Mouse (Mus musculus) neural tube, embryonic 10.5 days (tissue): ENCODE measurements around the gene Pafah1b2.
A peak's percentile ranks its signal among the peaks of the same experiment; 100 is the strongest.

Source experiments
- DNase-seq: peaks from one replicate; pipeline ENCODE4 v3.0.0-alpha.2; 2017; ENCODE audit warnings: low spot score; ENCODE audit errors: extremely low spot score

Gene Pafah1b2

DNA sequence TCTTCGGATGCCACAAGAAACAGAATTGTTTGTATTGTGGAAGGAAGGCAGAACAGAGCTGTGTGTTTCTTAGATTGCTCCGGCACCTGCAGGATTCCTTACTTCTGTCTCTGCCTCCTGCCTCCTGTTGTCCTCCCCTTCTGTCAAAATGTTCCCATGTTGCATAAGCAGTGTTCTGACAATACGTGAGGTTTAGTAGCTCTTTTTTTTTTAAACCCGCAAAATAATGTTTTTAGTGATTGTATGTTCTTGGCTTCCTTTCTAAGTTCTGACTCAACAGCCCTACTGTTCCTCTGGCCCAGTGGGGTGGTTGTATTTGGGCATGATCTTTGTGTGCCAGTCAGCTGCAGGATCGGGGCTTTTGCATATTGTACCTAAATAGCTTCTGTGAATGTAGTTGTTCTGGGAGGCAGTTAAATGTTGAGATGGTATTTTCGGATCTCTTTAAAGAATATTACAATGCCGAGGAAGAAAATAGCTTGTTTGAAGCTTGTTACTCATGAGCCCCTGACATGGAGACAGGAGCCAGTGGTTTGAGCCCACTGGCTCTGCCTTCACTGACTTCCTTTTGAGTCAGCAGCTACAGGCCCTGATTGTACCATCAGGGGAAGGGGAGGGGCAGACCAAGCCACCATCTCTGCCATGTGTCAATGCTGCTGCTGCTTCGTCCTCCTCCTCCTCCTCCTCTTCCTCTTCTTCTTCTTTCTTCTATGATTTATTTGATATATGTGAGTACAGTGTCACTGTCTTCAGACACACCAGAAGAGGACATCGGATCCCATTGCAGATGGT lies 13.8 kb upstream of the Pafah1b2 start:
- no peak for DNase-seq

DNA sequence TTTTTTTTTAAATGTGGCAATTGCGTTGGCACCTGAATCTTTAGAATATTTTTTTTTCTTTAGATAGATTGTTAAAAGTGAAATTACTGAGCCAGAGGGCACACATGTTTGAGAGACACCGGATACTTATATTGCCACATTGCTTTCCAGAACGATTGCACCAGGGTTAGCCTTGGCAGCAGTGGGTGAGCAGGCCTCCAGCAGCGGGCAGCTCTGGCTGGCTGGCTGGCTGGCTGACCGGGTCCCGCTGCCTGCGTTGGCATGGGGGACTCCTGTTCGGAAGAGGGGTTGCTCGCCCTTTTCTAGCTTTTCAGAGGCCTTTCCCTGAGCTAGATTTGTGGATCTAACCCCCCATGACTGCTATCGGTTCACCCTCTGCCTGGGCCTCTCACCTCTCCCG lies 11.1 kb upstream of the Pafah1b2 start:
- no peak for DNase-seq

DNA sequence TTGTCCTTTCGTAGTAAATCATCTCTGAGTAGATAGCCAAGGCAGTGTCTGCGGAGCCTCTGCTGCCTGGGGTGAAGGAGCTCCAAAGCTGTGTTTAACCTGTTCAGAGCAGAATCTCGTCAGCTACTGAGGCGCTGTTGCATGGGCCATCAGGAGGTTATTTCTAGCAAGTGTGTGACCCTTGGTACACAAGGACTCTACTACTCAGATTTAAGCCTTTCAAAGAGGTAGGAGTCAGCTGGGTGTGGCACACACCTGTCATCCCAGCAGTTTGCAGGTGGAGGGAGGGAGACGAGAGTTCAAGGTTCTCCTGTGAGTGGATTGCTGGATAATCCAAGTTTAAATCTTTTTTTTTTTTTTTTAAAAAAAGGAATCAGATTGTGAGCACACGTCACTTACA lies 7.5 kb upstream of the Pafah1b2 start:
- no peak for DNase-seq

DNA sequence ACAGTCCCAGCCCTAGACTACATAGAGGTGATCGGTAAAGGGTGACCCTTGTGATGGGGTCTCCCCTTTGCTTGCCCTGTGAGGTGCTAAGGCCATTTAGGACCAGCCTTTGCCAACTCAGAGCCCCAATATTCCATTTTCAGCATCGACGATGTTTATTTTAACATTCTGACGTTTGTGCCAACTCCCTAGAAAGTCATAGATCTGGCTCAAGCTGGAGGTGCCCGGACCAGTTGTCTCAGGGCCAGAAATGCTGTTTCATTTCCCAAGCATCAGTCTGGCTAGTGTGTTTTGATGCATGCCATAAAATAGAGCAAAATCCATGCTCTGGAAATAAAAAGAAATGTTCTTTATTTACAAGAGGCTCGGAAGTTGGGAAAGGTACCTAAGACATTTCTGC lies 5.8 kb upstream of the Pafah1b2 start:
- no peak for DNase-seq

DNA sequence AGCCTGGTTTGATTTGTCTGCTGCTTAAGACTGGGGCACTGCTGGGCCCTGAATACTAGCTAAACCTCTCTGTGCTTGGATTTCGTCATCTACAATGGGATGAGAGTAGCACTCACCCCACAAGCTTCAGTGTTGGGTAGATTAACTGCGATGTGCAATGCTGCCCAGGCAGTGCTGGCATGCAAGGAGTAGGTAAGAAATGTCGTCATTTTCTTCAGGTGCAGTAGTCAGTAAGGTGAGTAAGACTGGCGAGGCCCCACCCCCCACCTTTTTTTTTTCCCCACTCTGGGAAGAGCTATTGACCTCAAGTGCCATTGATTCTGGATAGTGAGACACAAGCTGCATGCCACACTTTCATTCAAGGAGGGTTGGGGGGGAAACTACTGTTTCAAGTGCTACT lies 3.9 kb upstream of the Pafah1b2 start:
- no peak for DNase-seq

DNA sequence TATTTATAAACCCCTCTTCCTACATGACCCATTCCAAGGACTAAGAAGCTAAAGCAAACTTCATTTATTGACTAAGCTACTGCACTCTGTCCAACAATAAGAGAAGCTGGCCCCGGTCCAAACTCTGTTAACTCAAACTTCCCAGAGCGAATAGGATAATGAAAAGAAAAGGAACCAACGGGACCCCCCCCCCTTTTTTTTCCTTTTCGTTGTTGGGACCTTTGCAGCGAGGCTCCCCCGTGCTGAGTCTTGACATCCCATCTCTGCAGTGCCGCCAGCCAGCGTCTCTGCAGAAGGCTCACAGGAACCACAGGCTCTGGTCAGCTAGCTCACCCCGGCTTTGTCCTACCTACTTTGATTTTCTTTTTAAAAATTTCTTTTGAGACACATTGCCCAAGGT lies 3.3 kb upstream of the Pafah1b2 start:
- DNase-seq, result no peak

DNA sequence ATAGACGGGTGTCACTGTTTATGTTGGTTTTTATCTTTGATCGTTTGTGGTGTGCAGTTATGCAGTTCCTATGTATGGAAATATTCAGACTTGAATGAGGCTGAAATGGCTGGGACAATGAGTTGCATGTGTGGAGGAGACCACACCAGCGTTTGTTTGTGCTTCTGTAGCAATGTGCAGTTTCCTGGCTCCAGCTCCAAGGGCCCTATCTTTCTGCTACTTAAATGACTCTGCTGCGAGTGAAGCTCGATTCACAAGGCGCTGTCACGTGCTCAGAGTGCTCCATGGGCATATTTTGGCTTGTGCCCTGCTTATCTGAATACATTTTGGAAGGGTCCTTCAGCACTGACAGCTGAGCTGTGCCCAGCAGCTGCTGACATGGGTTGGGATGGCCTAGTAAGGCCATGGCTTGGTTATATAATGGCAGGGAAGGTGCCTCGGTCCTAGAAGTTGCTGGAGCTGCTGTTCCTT lies 2.6 kb upstream of the Pafah1b2 start:
- no peak for DNase-seq

DNA sequence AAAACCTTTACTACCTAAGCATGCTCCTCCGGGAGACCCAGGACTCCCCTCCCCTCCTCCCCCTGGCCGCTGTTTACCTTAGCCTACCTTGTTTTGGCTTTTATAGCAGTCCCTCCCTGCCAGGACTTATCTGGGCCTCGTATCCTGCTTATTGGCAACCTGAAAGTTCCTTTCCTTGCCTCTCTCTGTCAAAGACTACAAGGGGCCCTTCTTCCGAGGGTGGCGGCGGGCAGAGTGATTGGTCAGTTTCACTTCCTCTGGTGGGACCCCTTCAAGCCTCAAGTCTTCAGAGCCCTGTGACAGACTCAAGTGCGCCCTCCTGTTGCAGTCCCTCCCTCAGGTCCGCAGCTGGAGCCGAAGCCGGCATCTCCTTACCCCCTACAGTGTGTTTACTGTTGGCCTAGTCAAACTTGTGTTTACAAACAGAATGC lies 1.8 kb upstream of the Pafah1b2 start:
- peak; percentile 44 for DNase-seq

DNA sequence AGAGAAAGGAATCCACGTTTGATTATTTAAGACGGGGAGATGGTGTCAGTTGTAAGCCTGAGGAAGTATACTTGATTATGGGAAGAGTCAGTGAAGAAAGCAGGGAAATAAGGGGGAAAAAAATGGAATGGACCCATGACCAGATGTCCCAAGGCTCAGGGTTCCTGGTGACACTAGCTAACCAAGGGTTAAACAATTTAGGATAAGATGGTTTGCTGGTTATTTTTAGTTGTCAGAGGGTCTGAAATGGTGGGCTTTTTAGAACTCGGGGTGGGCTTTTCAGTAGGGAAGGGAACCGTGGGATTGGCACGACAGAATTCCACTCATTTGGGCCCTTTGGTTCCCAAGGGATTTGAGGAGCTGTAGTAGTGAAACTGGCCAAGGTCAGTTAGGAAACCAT lies 1.1 kb upstream of the Pafah1b2 start:
- DNase-seq, result no peak

DNA sequence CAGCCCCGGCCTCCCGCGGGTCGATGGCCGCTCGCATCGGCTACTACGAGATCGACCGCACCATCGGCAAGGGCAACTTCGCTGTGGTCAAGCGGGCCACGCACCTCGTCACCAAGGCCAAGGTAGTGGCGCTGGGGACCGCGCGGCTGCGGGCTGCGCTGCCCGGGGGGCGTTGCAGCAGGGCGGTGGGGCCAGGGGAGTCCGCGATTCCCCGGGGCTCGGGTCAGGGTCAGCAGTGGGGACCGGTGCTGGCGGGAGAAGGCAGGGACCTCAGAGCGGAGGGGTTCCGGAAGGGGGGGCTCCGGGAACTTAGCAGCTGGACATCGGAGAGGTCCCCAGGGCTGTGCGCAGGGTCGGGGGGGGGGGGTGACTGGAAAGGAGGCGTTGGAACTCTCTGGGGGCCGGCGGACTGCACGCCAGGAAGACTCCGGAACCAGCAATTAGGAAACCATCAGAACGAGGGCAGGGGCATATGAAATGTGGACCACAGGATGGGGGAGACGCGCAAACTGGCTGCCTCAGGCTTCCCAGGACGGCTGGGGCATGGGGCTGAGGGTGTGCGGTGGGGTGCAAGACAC lies 608 bp upstream of the Pafah1b2 start:
- DNase-seq, result peak; percentile 84

DNA sequence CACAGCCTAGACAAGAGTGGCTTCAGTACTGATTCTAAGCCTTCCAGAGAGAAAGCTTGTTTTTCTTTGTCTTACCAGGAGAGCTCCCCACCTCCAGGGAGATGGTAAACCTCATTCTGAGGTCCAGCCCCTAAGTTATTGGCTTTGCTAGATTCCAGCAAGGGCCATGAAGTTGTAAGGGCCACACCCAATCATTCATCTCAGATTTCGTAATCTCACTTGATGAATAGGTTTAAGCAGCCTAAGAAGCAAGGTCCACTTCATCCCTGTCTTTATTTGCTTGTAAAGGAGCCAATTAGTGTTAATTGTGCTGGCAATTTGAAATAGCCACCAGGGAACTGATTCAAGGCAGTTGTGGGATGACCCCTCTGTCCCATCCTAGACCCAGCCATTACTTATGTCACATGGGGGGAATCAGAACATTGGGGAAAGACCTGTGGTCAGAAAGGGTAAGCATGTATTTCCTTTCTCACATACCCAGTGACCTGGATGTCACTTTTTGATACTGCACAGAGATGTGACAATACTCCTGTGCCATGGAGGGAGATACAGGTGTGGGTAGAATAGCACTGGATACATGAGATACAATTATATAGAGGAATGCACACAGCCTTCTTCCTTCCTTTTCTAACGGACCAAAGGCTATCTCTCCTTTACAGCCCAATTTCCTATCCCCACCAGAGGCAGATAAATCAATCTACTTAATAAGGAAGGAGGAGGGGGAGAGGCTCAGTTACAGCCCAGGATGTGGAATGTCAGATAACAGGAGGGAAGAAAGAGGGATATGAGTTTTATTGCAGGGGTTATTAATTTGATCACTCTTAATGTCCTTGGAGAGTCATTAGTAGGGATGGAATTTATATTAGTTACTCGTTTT lies 1.2 kb downstream of the Pafah1b2 start:
- DNase-seq, result no peak

DNA sequence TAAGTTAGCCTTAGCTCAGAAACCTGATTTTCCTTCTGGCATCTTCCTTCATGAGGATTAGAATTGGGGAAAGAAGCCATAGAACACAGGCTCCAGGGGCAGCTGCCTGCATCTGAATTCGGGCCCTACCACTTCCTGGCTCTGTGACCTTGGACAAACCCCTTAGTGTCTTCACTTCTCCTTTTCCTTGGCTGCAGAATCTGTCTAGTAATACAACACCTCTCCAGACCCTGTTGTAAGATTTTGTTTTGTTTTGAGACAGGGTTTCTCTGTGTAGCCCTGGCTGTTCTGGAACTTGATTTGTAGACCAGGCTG lies 2.9 kb downstream of the Pafah1b2 start:
- DNase-seq, result no peak

DNA sequence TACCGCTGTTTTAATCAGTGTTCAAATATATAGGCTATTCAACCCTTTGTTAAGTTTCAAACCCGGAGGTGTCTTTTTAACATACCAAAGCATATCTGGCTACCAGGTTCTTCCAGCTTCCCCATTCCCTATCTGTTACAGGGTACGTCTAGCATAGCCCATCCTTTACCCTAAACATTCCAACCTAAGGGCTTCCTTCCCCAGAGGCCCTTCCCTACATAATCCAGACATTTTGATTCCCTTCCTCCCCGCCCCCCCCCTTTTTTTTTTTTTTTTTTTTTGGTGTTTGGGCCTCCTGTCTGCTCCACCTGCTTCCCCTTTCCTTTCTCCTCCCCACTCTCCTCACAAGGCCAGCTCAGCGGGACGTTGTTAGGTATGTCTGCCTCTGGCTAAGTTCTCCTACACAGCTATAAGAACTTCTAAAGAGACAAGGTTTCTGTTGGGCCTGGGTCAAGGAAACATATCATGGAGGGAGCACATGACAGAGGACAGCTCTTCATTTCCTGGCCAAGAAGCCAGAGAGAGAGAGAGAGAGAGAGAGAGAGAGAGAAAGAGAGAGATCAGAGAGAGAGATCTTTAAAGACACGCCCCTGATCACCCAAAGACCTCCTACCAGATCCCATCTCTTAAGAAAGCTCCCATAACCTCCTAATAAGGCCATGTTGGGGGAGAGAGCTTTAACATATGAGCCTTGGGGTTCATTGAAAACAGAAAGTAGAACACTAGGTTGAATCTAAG lies 3.4 kb downstream of the Pafah1b2 start:
- DNase-seq, result no peak

DNA sequence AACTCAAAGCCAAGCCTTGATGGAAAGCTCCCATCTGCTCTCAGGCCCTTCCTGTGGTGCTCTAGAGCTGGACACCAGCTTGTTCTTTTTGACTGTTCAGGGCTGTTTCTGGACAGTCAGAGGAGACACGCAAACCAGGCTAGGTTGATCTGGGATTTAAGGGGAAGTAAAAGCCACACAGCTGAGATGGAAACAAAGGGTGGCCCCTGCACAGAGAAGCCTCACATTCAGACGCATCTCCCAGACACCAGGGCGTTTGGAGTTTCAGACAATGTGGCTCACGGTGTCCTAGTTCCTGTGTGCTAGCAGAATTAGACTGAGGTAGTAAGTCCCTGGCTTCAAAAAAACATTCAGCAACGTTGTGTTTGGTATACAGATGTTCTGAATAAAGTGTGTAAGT lies 6.3 kb downstream of the Pafah1b2 start:
- no peak for DNase-seq

DNA sequence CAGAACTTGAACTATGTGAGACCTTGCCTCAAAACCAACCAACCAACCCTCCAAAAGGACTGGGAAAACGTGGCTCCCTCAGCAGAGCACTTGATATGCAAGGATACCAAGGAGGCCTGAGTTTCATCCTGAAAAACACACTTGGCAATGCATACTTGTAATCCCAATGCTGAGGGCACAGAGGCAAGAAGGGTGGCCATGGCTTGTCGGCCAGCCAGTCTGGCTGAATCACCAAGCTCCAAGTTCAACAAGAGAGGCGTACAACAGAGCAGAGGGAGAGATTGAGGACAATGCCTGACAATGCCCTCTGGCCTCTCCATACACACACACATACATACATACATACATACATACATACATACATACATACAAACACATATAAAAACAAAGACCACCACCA lies 8.0 kb downstream of the Pafah1b2 start:
- DNase-seq, result no peak

DNA sequence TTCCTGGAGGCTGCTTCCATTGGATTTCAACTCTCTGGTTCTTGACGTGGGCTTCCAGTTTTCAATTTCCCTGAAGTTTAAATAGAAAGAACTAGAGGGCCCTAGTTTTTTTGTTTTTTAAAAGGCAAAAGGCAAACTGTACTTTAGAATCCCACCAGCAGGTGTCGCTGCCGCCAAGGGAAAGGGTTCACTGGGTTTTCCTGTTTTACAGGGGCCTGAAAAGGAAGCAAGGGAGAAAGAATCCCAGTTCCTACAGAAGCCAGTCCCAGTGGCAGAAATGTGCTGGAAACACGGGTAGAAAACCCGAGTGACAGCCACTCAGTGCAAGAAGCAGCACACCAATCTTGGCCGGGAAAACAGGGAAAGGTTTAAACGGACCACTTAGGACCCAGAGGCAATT lies 8.8 kb downstream of the Pafah1b2 start:
- DNase-seq, result peak; percentile 88

DNA sequence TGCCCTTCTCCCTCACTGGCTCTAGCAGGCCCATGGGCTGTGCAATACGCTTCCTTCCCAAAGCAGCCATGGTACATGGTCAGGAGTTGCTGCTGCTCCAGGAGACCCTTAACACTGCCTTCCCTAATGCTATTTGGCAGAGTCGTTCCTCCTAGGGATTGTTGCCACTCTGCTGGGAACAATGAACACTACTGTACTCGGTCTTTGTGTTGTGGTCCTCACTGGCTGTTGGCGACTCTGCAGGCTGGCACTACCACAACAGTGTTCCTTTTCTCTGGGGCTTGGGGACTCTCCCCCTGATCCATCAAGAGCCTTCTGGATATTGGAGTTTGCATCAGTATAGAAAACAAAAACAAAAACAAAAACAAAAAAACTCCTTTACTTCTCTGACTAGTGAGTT lies 13.5 kb downstream of the Pafah1b2 start:
- DNase-seq, result no peak

DNA sequence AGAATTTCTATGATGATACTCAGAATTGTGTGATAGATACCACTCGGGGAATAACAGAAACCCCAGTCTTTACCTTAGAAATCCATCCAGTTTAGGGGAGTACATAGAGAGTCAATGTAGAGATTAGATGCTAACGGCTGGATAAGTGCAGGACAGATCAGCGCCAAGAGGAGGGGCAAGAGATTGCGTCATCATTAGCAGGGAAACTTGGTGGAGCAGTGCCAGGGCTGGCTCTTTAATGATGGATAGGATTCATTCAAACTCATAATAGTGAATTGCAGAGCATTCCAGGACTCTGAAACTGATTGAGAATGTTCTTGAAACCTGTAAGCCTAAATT lies 27.3 kb downstream of the Pafah1b2 start:
- DNase-seq, result peak; percentile 20

DNA sequence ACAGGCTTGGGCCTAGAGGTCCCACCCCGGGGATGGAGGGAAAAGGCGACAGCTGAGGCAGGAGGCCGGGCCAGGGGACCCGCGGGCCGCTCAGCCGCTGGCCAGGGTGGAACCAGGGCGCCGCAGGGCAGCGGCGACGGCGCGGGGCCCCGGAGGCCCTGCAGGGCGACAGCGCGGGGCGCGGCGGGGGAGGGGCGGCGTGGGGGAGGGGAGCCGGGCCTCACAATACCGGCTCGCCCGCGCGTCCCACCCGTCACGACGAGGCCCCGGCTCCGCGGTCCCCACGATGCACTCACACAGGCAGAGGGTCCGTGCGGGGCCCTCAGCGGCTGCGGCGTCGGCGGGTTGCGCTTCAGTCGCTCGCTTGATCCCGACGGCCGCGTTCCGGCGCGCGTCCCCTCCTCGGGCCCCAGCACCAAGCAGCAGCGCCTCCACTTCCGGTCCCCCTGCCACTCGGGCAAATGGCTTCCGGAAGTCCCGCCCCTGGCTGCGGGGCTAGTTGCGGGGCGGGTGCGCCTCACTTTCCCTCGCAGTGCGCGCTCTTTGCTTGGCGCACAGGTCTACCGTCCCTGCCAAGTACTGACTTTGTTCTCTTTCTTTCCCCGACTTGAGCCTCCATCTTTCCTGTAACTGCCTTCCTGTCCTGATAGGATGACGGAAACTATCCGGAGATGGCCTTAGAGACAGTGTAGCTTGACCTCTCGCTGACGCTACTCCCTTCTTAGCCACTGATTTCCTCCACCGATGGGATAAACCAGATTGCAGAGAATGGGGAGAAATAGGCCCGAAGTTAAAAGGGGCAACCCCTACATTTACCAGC lies 27.9 kb downstream of the Pafah1b2 start:
- DNase-seq, result peak; percentile 97

DNA sequence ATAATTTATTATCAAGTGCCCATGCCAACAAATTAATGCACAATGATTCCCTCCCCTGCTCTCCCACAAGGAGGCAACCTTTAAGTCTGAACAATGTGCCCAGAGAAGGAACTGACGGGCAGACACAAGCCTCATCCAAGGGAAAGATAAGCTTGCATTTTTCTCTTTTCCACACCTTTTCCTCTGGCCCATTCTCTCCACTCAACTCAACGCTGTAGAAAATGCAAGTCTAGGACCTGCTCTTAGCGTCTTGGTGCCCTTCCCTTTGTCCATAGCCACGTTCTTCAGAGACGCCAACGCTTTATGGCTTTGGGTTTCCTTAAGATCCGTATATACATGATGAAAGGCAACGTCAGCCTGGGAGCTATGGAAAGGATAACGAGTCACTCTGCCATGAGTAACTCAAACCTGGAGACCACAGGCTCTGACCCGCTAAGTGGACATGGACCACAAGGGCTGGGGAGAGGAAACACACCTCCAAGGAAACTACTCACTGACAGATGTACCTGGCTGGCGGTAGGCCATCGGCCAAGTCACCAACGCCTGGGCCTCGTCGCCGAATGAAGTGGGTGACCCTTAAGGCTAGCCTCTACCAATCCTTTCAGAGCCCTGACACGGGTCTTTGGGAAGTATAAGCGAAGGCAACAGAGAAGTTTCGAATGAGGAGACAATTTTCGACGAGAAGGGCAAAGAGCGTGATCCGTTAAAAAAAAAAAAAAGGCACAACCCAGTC lies 28.6 kb downstream of the Pafah1b2 start:
- DNase-seq, result peak; percentile 22
